Mouse (Mus musculus) forebrain, postnatal 0 days (tissue): ENCODE results near the gene Prok2. TPM values are rescaled to one million over a fixed set of nuclear protein-coding genes. Genes with fewer than 3 reads are reported as not detected.

ENCODE experiments used
- ATAC-seq: fragments of 200-750 bp; cut with Nextera tagmentation; 2 replicates; pipeline ENCODE4 v1.8.0; 2017; ENCODE audit warnings: mild to moderate bottlenecking, moderate library complexity
- DNase-seq: peaks from one replicate; pipeline ENCODE4 v3.0.0-alpha.2; 2015
- H3K27ac ChIP-seq: fragments of 300-500 bp; sonication (generic); 2 replicates; pipeline ENCODE4 v1.5.1; 2014; ENCODE audit warnings: low read depth, mild to moderate bottlenecking, antibody characterized with exemption, low read length, moderate library complexity, mixed read lengths
- H3K27me3 ChIP-seq: fragments of 300-500 bp; sonication (generic); 2 replicates; pipeline ENCODE4 v1.6.1; 2014; ENCODE audit warnings: mild to moderate bottlenecking, low read length, mixed read lengths; ENCODE audit not compliant: insufficient read depth
- H3K36me3 ChIP-seq: fragments of 300-500 bp; sonication (generic); 2 replicates; pipeline ENCODE4 v1.6.1; 2014; ENCODE audit warnings: mild to moderate bottlenecking, moderate library complexity; ENCODE audit not compliant: insufficient read depth
- H3K4me1 ChIP-seq: fragments of 300-500 bp; sonication (generic); 2 replicates; pipeline ENCODE4 v1.6.1; 2014; ENCODE audit warnings: antibody characterized with exemption; ENCODE audit not compliant: insufficient read depth
- H3K4me2 ChIP-seq: fragments of 300-500 bp; sonication (generic); 2 replicates; pipeline ENCODE4 v1.6.1; 2014; ENCODE audit warnings: low read depth, mild to moderate bottlenecking, moderate library complexity
- H3K4me3 ChIP-seq: fragments of 300-500 bp; sonication (generic); 2 replicates; pipeline ENCODE4 v1.5.1; 2014; ENCODE audit warnings: low read depth, low read length, mixed read lengths
- H3K9ac ChIP-seq: fragments of 300-500 bp; sonication (generic); 2 replicates; pipeline ENCODE4 v1.6.1; 2014; ENCODE audit warnings: mild to moderate bottlenecking
- H3K9me3 ChIP-seq: fragments of 300-500 bp; sonication (generic); 2 replicates; pipeline ENCODE4 v1.6.1; 2016; ENCODE audit warnings: low read length
- CTCF ChIP-seq: sonication (generic); IDR thresholded peaks from 2 replicates; pipeline ENCODE4 v1.5.1; 2016; ENCODE audit warnings: antibody characterized with exemption, control low read depth, low read depth
- WGBS: fragments of 180-500 bp; shearing (Covaris S2); extraction: QIAGEN DNeasy Blood & Tissue Kit; methylation state at CpG from one replicate; pipeline ENCODE4 v1.1.7; 2014; 5-methylcytosine and 5-hydroxymethylcytosine counted together
- polyA plus RNA-seq: library from polyadenylated mRNA; unstranded; fragments of >200 nt; fragmentation: Nextera tagmentation; extraction: Ambion mirVana; gene quantifications from 2 replicates; pipeline ENCODE4 v1.2.1, GENCODE M21; 2015
- total RNA-seq: library from RNA; depleted of rRNA; stranded (reverse); fragments of >200 nt; gene quantifications from 2 replicates; pipeline ENCODE4 v1.2.3, GENCODE M21; 2014

Prok2 gene
- total and polyA plus RNA-seq, 2 experiments from 2014 or later: 1.00 to 4.9 TPM

- no peak for DNase-seq
- no peak for TF ChIP-seq CTCF
- no peaks in the 10 kb centered on the region for H3K36me3 ChIP-seq
- WGBS: 84% methylated on average over 5 of the region's 5 CpGs
- H3K27ac ChIP-seq: no peak overlapping the region
- no peaks in the 10 kb centered on the region for H3K9me3 ChIP-seq
- no peaks in the 10 kb centered on the region for H3K4me1 ChIP-seq
- H3K4me3 ChIP-seq: no peak overlapping the region
- no peak overlapping the region for H3K4me2 ChIP-seq
- no peak overlapping the region for H3K9ac ChIP-seq
- no peaks in the 10 kb centered on the region for H3K27me3 ChIP-seq
- ATAC-seq: no peak
Measured at GRCm38 (mm10) chr6:99746275-99746674, 20.1 kb upstream of the Prok2 start.

GRCm38 (mm10) chr6:99742866-99743265 lies 16.7 kb upstream of the Prok2 start:
- no peaks in the 10 kb centered on the region for H3K27me3 ChIP-seq
- H3K4me1 ChIP-seq: no peaks in the 10 kb centered on the region
- H3K4me2 ChIP-seq: no peak overlapping the region
- no peak overlapping the region for H3K27ac ChIP-seq
- H3K4me3 ChIP-seq: no peak overlapping the region
- ATAC-seq (peak; percentile 66), DNase-seq (peak; percentile 73)
- no peaks in the 10 kb centered on the region for H3K36me3 ChIP-seq
- TF ChIP-seq CTCF: no peak
- H3K9ac ChIP-seq: no peak overlapping the region
- H3K9me3 ChIP-seq: no peaks in the 10 kb centered on the region
- 52% methylated on average over 3 of the region's 3 CpGs for WGBS

GRCm38 (mm10) chr6:99734666-99735065 lies 8.5 kb upstream of the Prok2 start:
- H3K4me1 ChIP-seq: no peaks in the 10 kb centered on the region
- DNase-seq: no peak
- 77% methylated on average over 5 of the region's 5 CpGs for WGBS
- H3K9me3 ChIP-seq: no peaks in the 10 kb centered on the region
- no peak for TF ChIP-seq CTCF
- no peak overlapping the region for H3K4me3 ChIP-seq
- no peak overlapping the region for H3K4me2 ChIP-seq
- H3K27ac ChIP-seq: no peak overlapping the region
- no peaks in the 10 kb centered on the region; the same call in 1 of the 2 replicates for H3K27me3 ChIP-seq
- H3K36me3 ChIP-seq: no peaks in the 10 kb centered on the region
- no peak overlapping the region for H3K9ac ChIP-seq
- ATAC-seq: no peak

GRCm38 (mm10) chr6:99732673-99733072 lies 6.5 kb upstream of the Prok2 start:
- no peak for DNase-seq
- Histone ChIP-seq H3K4me3 (no peak overlapping the region), H3K27ac (no peak overlapping the region), H3K27me3 (peaks cover 7% of the 10 kb centered on the region; the same call in 1 of the 2 replicates), H3K36me3 (no peaks in the 10 kb centered on the region), H3K4me1 (no peaks in the 10 kb centered on the region), H3K9me3 (no peaks in the 10 kb centered on the region), H3K9ac (no peak overlapping the region), H3K4me2 (no peak overlapping the region)
- no peak for TF ChIP-seq CTCF
- no peak; the same call in 1 of the 2 replicates for ATAC-seq
- WGBS: 50% methylated on average over 8 of the region's 8 CpGs

- peaks cover 7% of the 10 kb centered on the region; the same call in 1 of the 2 replicates for H3K27me3 ChIP-seq
- H3K27ac ChIP-seq: no peak overlapping the region
- H3K4me1 ChIP-seq: no peaks in the 10 kb centered on the region
- H3K36me3 ChIP-seq: no peaks in the 10 kb centered on the region
- ATAC-seq (peak; percentile 20; the same call in 1 of the 2 replicates), DNase-seq (no peak)
- H3K4me3 ChIP-seq: no peak overlapping the region
- no peaks in the 10 kb centered on the region for H3K9me3 ChIP-seq
- no peak for TF ChIP-seq CTCF
- WGBS: 67% methylated on average over 4 of the region's 4 CpGs
- no peak overlapping the region for H3K9ac ChIP-seq
- H3K4me2 ChIP-seq: no peak overlapping the region
Measured at GRCm38 (mm10) chr6:99731926-99732325, 5.7 kb upstream of the Prok2 start.

- Histone ChIP-seq H3K4me2 (no peak overlapping the region), H3K27me3 (peaks cover 15% of the 10 kb centered on the region; the same call in 1 of the 2 replicates), H3K27ac (no peak overlapping the region), H3K9ac (no peak overlapping the region), H3K4me3 (no peak overlapping the region), H3K4me1 (peaks cover 9% of the 10 kb centered on the region; the same call in 1 of the 2 replicates), H3K9me3 (no peaks in the 10 kb centered on the region), H3K36me3 (no peaks in the 10 kb centered on the region)
- TF ChIP-seq CTCF: no peak
- no peak for ATAC-seq
- 92% methylated on average over 4 of the region's 4 CpGs for WGBS
- no peak for DNase-seq
Measured at GRCm38 (mm10) chr6:99729853-99730252, 3.7 kb upstream of the Prok2 start.

GRCm38 (mm10) chr6:99726576-99727303 lies 548 bp upstream of the Prok2 start:
- Histone ChIP-seq H3K36me3 (no peaks in the 10 kb centered on the region), H3K27me3 (peaks cover 15% of the 10 kb centered on the region; the same call in 1 of the 2 replicates), H3K9me3 (no peaks in the 10 kb centered on the region), H3K9ac (peak overlapping the region; percentile 59), H3K4me3 (peak overlapping the region; percentile 51), H3K4me1 (peaks cover 9% of the 10 kb centered on the region; the same call in 1 of the 2 replicates), H3K27ac (no peak overlapping the region), H3K4me2 (peak overlapping the region; percentile 99)
- DNase-seq (peak; percentile 27), ATAC-seq (peak; percentile 54)
- TF ChIP-seq CTCF: no peak
- 2% methylated on average over 22 of the region's 22 CpGs for whole genome bisulfite sequencing
